Mouse (Mus musculus): ENCODE results near the gene Ptpn20. TPM values are rescaled to one million over a fixed set of nuclear protein-coding genes. Genes with fewer than 3 reads are reported as not detected.
A peak's percentile ranks its signal among the peaks of the same experiment; 100 is the strongest.

Ptpn20 gene
- polyA plus RNA-seq, 1 experiment from 2014 or later, result 0.05 TPM

- H3K4me1 ChIP-seq (replicated peaks), result peaks cover 20% of the 10 kb centered on the region
- no peak overlapping the region for H3K9ac ChIP-seq
- H3K9me3 ChIP-seq (replicated peaks), result no peaks in the 10 kb centered on the region
- H3K27ac ChIP-seq (replicated peaks), result no peak overlapping the region; the same call in 1 of the 2 replicates
- no peaks in the 10 kb centered on the region for H3K27me3 ChIP-seq
- WGBS (ENCODE audit: insufficient replicate concordance), result 39% methylated on average over 8 of the region's 8 CpGs
- H3K4me3 ChIP-seq (replicated peaks), result no peak overlapping the region
- H3K4me2 ChIP-seq, result no peak overlapping the region
- no peaks in the 10 kb centered on the region for H3K36me3 ChIP-seq (replicated peaks)
- ATAC-seq (ENCODE audit: insufficient read depth), result peak; percentile 80
Observed at GRCm38 (mm10) chr14:33632790-33633372, 43.9 kb downstream of the Ptpn20 start.

GRCm38 (mm10) chr14:33634354-33634753 lies 45.3 kb downstream of the Ptpn20 start:
- Histone ChIP-seq H3K4me2 (no peak overlapping the region), H3K4me3 (replicated peaks) (no peak overlapping the region), H3K27ac (replicated peaks) (no peak overlapping the region), H3K27me3 (no peaks in the 10 kb centered on the region), H3K9me3 (replicated peaks) (no peaks in the 10 kb centered on the region), H3K36me3 (replicated peaks) (no peaks in the 10 kb centered on the region), H3K4me1 (replicated peaks) (peaks cover 20% of the 10 kb centered on the region), H3K9ac (no peak overlapping the region)
- WGBS (ENCODE audit: insufficient replicate concordance), result 48% methylated on average over 4 of the region's 4 CpGs
- peak; percentile 75 for ATAC-seq (ENCODE audit: insufficient read depth)

- ATAC-seq (ENCODE audit: insufficient read depth), result peak; percentile 80; the same call in 1 of the 2 replicates
- no peak overlapping the region for H3K4me3 ChIP-seq (replicated peaks)
- no peaks in the 10 kb centered on the region for H3K9me3 ChIP-seq (replicated peaks)
- peaks cover 20% of the 10 kb centered on the region for H3K4me1 ChIP-seq (replicated peaks)
- no peaks in the 10 kb centered on the region for H3K36me3 ChIP-seq (replicated peaks)
- no peaks in the 10 kb centered on the region for H3K27me3 ChIP-seq
- no peak overlapping the region for H3K9ac ChIP-seq
- no peak overlapping the region for H3K27ac ChIP-seq (replicated peaks)
- 26% methylated on average over 1 of the region's 1 CpGs for WGBS (ENCODE audit: insufficient replicate concordance)
- H3K4me2 ChIP-seq, result no peak overlapping the region
Observed at GRCm38 (mm10) chr14:33634774-33635173, 45.8 kb downstream of the Ptpn20 start.

GRCm38 (mm10) chr14:33639357-33639756 lies 50.4 kb downstream of the Ptpn20 start:
- Histone ChIP-seq H3K27ac (replicated peaks) (no peak overlapping the region), H3K27me3 (no peaks in the 10 kb centered on the region), H3K9me3 (replicated peaks) (no peaks in the 10 kb centered on the region), H3K4me2 (no peak overlapping the region), H3K9ac (no peak overlapping the region), H3K4me3 (replicated peaks) (no peak overlapping the region), H3K4me1 (replicated peaks) (peaks cover 6% of the 10 kb centered on the region; the same call in 1 of the 2 replicates), H3K36me3 (replicated peaks) (no peaks in the 10 kb centered on the region)
- WGBS (ENCODE audit: insufficient replicate concordance), result 71% methylated on average over 5 of the region's 5 CpGs
- ATAC-seq (ENCODE audit: insufficient read depth), result no peak

GRCm38 (mm10) chr14:33650721-33651120 lies 61.7 kb downstream of the Ptpn20 start:
- Histone ChIP-seq H3K9me3 (replicated peaks) (no peaks in the 10 kb centered on the region), H3K4me2 (no peak overlapping the region), H3K27me3 (no peaks in the 10 kb centered on the region), H3K36me3 (replicated peaks) (no peaks in the 10 kb centered on the region), H3K27ac (replicated peaks) (no peak overlapping the region), H3K4me3 (replicated peaks) (no peak overlapping the region), H3K4me1 (replicated peaks) (no peaks in the 10 kb centered on the region), H3K9ac (no peak overlapping the region)
- no peak for ATAC-seq (ENCODE audit: insufficient read depth)
- 82% methylated on average over 9 of the region's 9 CpGs for WGBS (ENCODE audit: insufficient replicate concordance)

- Histone ChIP-seq H3K4me1 (replicated peaks) (no peaks in the 10 kb centered on the region), H3K27me3 (no peaks in the 10 kb centered on the region), H3K4me3 (replicated peaks) (no peak overlapping the region), H3K4me2 (no peak overlapping the region), H3K9me3 (replicated peaks) (no peaks in the 10 kb centered on the region), H3K27ac (replicated peaks) (no peak overlapping the region), H3K36me3 (replicated peaks) (no peaks in the 10 kb centered on the region), H3K9ac (no peak overlapping the region)
- 59% methylated on average over 7 of the region's 7 CpGs for WGBS (ENCODE audit: insufficient replicate concordance)
- ATAC-seq (ENCODE audit: insufficient read depth), result no peak
Observed at GRCm38 (mm10) chr14:33657471-33657901, 68.5 kb downstream of the Ptpn20 start.

GRCm38 (mm10) chr14:33658331-33658730 lies 69.3 kb downstream of the Ptpn20 start:
- 48% methylated on average over 2 of the region's 2 CpGs for WGBS (ENCODE audit: insufficient replicate concordance)
- ATAC-seq (ENCODE audit: insufficient read depth), result no peak
- no peak overlapping the region for H3K9ac ChIP-seq
- H3K27me3 ChIP-seq, result no peaks in the 10 kb centered on the region
- no peak overlapping the region for H3K27ac ChIP-seq (replicated peaks)
- no peak overlapping the region for H3K4me3 ChIP-seq (replicated peaks)
- no peaks in the 10 kb centered on the region for H3K9me3 ChIP-seq (replicated peaks)
- H3K4me1 ChIP-seq (replicated peaks), result no peaks in the 10 kb centered on the region
- H3K4me2 ChIP-seq, result no peak overlapping the region
- no peaks in the 10 kb centered on the region for H3K36me3 ChIP-seq (replicated peaks)

- H3K9me3 ChIP-seq (replicated peaks), result peaks cover 3% of the 10 kb centered on the region; the same call in 1 of the 2 replicates
- no peak overlapping the region for H3K27ac ChIP-seq (replicated peaks)
- H3K4me2 ChIP-seq, result no peak overlapping the region
- ATAC-seq (ENCODE audit: insufficient read depth), result no peak
- H3K36me3 ChIP-seq (replicated peaks), result no peaks in the 10 kb centered on the region
- WGBS (ENCODE audit: insufficient replicate concordance), result 43% methylated on average over 9 of the region's 9 CpGs
- H3K9ac ChIP-seq, result no peak overlapping the region
- no peak overlapping the region for H3K4me3 ChIP-seq (replicated peaks)
- H3K27me3 ChIP-seq, result no peaks in the 10 kb centered on the region
- no peaks in the 10 kb centered on the region for H3K4me1 ChIP-seq (replicated peaks)
Observed at GRCm38 (mm10) chr14:33662080-33662479, 73.1 kb downstream of the Ptpn20 start.

- Histone ChIP-seq H3K27ac (replicated peaks) (no peak overlapping the region), H3K9me3 (replicated peaks) (peaks cover 3% of the 10 kb centered on the region; the same call in 1 of the 2 replicates), H3K27me3 (no peaks in the 10 kb centered on the region), H3K4me2 (no peak overlapping the region), H3K9ac (no peak overlapping the region), H3K4me3 (replicated peaks) (no peak overlapping the region), H3K36me3 (replicated peaks) (no peaks in the 10 kb centered on the region), H3K4me1 (replicated peaks) (no peaks in the 10 kb centered on the region)
- 73% methylated on average over 6 of the region's 6 CpGs for WGBS (ENCODE audit: insufficient replicate concordance)
- ATAC-seq (ENCODE audit: insufficient read depth), result no peak
Observed at GRCm38 (mm10) chr14:33666301-33666700, 77.3 kb downstream of the Ptpn20 start.

GRCm38 (mm10) chr14:33669891-33670290 lies 80.9 kb downstream of the Ptpn20 start:
- H3K9me3 ChIP-seq (replicated peaks), result peaks cover 3% of the 10 kb centered on the region; the same call in 1 of the 2 replicates
- no peaks in the 10 kb centered on the region for H3K4me1 ChIP-seq (replicated peaks)
- no peaks in the 10 kb centered on the region for H3K27me3 ChIP-seq
- H3K9ac ChIP-seq, result no peak overlapping the region
- WGBS (ENCODE audit: insufficient replicate concordance), result 73% methylated on average over 11 of the region's 11 CpGs
- H3K4me3 ChIP-seq (replicated peaks), result no peak overlapping the region
- H3K4me2 ChIP-seq, result no peak overlapping the region
- ATAC-seq (ENCODE audit: insufficient read depth), result no peak
- no peaks in the 10 kb centered on the region for H3K36me3 ChIP-seq (replicated peaks)
- H3K27ac ChIP-seq (replicated peaks), result no peak overlapping the region

GRCm38 (mm10) chr14:33673350-33674087 lies 84.5 kb downstream of the Ptpn20 start:
- Histone ChIP-seq H3K9ac (no peak overlapping the region), H3K9me3 (replicated peaks) (no peaks in the 10 kb centered on the region), H3K4me2 (no peak overlapping the region), H3K4me3 (replicated peaks) (no peak overlapping the region), H3K27me3 (no peaks in the 10 kb centered on the region), H3K36me3 (replicated peaks) (no peaks in the 10 kb centered on the region), H3K27ac (replicated peaks) (no peak overlapping the region), H3K4me1 (replicated peaks) (no peaks in the 10 kb centered on the region)
- WGBS (ENCODE audit: insufficient replicate concordance), result 55% methylated on average over 5 of the region's 5 CpGs
- no peak for ATAC-seq (ENCODE audit: insufficient read depth)

Data from liver, embryonic 15.5 days (tissue).